In genomic region chr1:132281523-132282176, GRCm38 (mm10) we compare ENCODE assay signal across 11 mouse cellular contexts. TPM values are rescaled to one million over a fixed set of nuclear protein-coding genes. Genes with fewer than 3 reads are reported as not detected.
DNase-seq lines count a peak whose midpoint lies in the region; ATAC-seq and TF ChIP-seq lines count a peak whose summit lies in the region.
"Had no signal": no experiment of that assay in that cellular context is flagged by ENCODE, and none has a peak within 500 bp of the region (broad histone marks: within the 10 kb centered on the region; RNA-seq: fewer than 3 reads in every experiment).

No protein-coding gene starts in this region.

- peak overlapping the region; percentile 3; the same call in 1 of the 2 replicates for H3K4me2 ChIP-seq in forebrain, embryonic 16.5 days (ENCODE audit: low read length)
- peak overlapping the region; percentile 19 for H3K4me2 ChIP-seq in midbrain, embryonic 14.5 days (ENCODE audit: low read length)

- TF ChIP-seq CTCF in E14TG2a.4 (conservative IDR thresholded peaks at IDR 0.05; ENCODE audit: low read length): no peak

- ATAC-seq in forebrain, embryonic 16.5 days: peak; percentile 51
- 0 out of 2 replicates have a peak, but pooled peaks have one; percentile 48 for ATAC-seq in midbrain, embryonic 14.5 days (ENCODE audit: low FRiP score, low TSS enrichment)

- no peaks in the 10 kb centered on the region for H3K9me3 ChIP-seq in E14TG2a.4 (ENCODE audit: low read length)
- H3K9me3 ChIP-seq in forebrain, embryonic 16.5 days (ENCODE audit: control insufficient read depth, low read length): no peaks in the 10 kb centered on the region
- no peaks in the 10 kb centered on the region for H3K9me3 ChIP-seq in midbrain, embryonic 14.5 days (ENCODE audit: control insufficient read depth, low read length)

- WGBS in forebrain, embryonic 16.5 days: 3% methylated on average over 8 of the region's 8 CpGs
- 4% methylated on average over 8 of the region's 8 CpGs for WGBS in midbrain, embryonic 14.5 days

- H3K27me3 ChIP-seq in E14TG2a.4 (ENCODE audit: insufficient read depth, low read length): no peaks in the 10 kb centered on the region
- H3K27me3 ChIP-seq in forebrain, embryonic 16.5 days (replicated peaks; ENCODE audit: control insufficient read depth, insufficient read depth, low read length): no peaks in the 10 kb centered on the region
- H3K27me3 ChIP-seq in midbrain, embryonic 14.5 days (ENCODE audit: control insufficient read depth, insufficient read depth, low read length): no peaks in the 10 kb centered on the region

- peak; percentile 63 for DNase-seq in Muller cell, postnatal 12 days (ENCODE audit: inconsistent ontology term)
- peak; percentile 63 for DNase-seq in midbrain, embryonic 14.5 days
- DNase-seq in right cerebral cortex, postnatal 25 days: no peak
- no peak for DNase-seq in urinary bladder, postnatal 4 days (ENCODE audit: low spot score in 2 of 2)
- DNase-seq in heart, adult 9 months (ENCODE audit: low spot score in 2 of 2): no peak

- 0 out of 2 replicates have a peak overlapping the region, but pooled peaks have one; percentile 17 for H3K9ac ChIP-seq in forebrain, embryonic 16.5 days (replicated peaks; ENCODE audit: low read depth, low read length)
- no peak overlapping the region for H3K9ac ChIP-seq in midbrain, embryonic 14.5 days (replicated peaks; ENCODE audit: low read length)

- H3K36me3 ChIP-seq in E14TG2a.4 (ENCODE audit: insufficient read depth, low read length): no peaks in the 10 kb centered on the region
- H3K36me3 ChIP-seq in forebrain, embryonic 16.5 days (ENCODE audit: control insufficient read depth, insufficient read depth): no peaks in the 10 kb centered on the region
- H3K36me3 ChIP-seq in midbrain, embryonic 14.5 days (ENCODE audit: control insufficient read depth, insufficient read depth, low read length): no peaks in the 10 kb centered on the region

- peaks cover 98% of the 10 kb centered on the region for H3K4me1 ChIP-seq in E14TG2a.4 (replicated peaks; ENCODE audit: low read depth, low read length)
- H3K4me1 ChIP-seq in forebrain, embryonic 16.5 days (replicated peaks; ENCODE audit: control insufficient read depth, insufficient read depth, low read length): peaks cover 15% of the 10 kb centered on the region
- peaks cover 32% of the 10 kb centered on the region for H3K4me1 ChIP-seq in midbrain, embryonic 14.5 days (ENCODE audit: control insufficient read depth, insufficient read depth, low read length)

- peak overlapping the region; percentile 50 for H3K27ac ChIP-seq in forebrain, embryonic 16.5 days (ENCODE audit: low read length)
- peak overlapping the region; percentile 60 for H3K27ac ChIP-seq in midbrain, embryonic 14.5 days (replicated peaks; ENCODE audit: low read depth, low read length)

- peak overlapping the region; percentile 39 for H3K4me3 ChIP-seq in E14TG2a.4 (replicated peaks; ENCODE audit: low read length)
- no peak overlapping the region for H3K4me3 ChIP-seq in forebrain, embryonic 16.5 days (replicated peaks; ENCODE audit: low read length)
- no peak overlapping the region for H3K4me3 ChIP-seq in midbrain, embryonic 14.5 days (replicated peaks; ENCODE audit: low read depth, low read length)
- H3K4me3 ChIP-seq: erythroblast, embryonic 14.5 days; myocyte had no signal

RNA-seq across cellular contexts. Expression of gene Klhdc8a, which starts 16.8 kb away (rescaled TPM):
- 2.7 and 3.4 TPM in 2 replicates for polyA plus RNA-seq in forebrain, embryonic 16.5 days (2015; fragmentation: Nextera tagmentation; extraction: Ambion mirVana)
- polyA plus RNA-seq in midbrain, embryonic 14.5 days (2014; fragmentation: Nextera tagmentation; extraction: Ambion mirVana): 10.1 and 11.1 TPM in 2 replicates
- polyA plus RNA-seq: erythroblast, embryonic 14.5 days had no signal

RNA-seq across cellular contexts. Expression of gene Nuak2, which starts 34.3 kb away (rescaled TPM):
- polyA plus RNA-seq in forebrain, embryonic 16.5 days (2015; fragmentation: Nextera tagmentation; extraction: Ambion mirVana): 13.3 and 13.4 TPM in 2 replicates
- polyA plus RNA-seq in midbrain, embryonic 14.5 days (2014; fragmentation: Nextera tagmentation; extraction: Ambion mirVana): 22.3 and 38.0 TPM in 2 replicates
- polyA plus RNA-seq: erythroblast, embryonic 14.5 days had no signal

RNA-seq across cellular contexts. Expression of gene Gm10188, which starts 52.1 kb away (rescaled TPM):
- polyA plus RNA-seq in forebrain, embryonic 16.5 days (2015; fragmentation: Nextera tagmentation; extraction: Ambion mirVana): 0.86 TPM in 1 of 2 replicates, not detected in the other
- polyA plus RNA-seq in midbrain, embryonic 14.5 days (2014; fragmentation: Nextera tagmentation; extraction: Ambion mirVana): 0.70 TPM in 1 of 2 replicates, not detected in the other
- polyA plus RNA-seq: erythroblast, embryonic 14.5 days; limb, embryonic 14.5 days; lung, embryonic 16.5 days; myocyte had no signal

Comparison
In these comparisons a context has a peak if more than half of its experiments do, and no peak if none do; other contexts are left out.
1. DNase-seq: peak in Muller cell, postnatal 12 days (single experiment) and midbrain, embryonic 14.5 days (single experiment); none in right cerebral cortex, postnatal 25 days (single experiment), urinary bladder, postnatal 4 days (0 of 2) and heart, adult 9 months (0 of 2).